Mouse (Mus musculus): Measurements from ENCODE around the gene Limk2. TPM values are rescaled to one million over a fixed set of nuclear protein-coding genes. Genes with fewer than 3 reads are reported as not detected.

Limk2 gene
- total RNA-seq, 1 experiment from 2014 or later: 18.0 TPM

- no peak for ATAC-seq (replicated peaks in 1 of 2; ENCODE audit: insufficient read depth in 1 of 2, low FRiP score in 2 of 2, low TSS enrichment in 1 of 2, low read depth in 1 of 2, poor library complexity in 2 of 2, severe bottlenecking in 2 of 2)
These were observed 18.8 kb upstream of the Limk2 start for GRCm38 (mm10) chr11:3427697-3428230.

- no peak for ATAC-seq (replicated peaks in 1 of 2; ENCODE audit: insufficient read depth in 1 of 2, low FRiP score in 2 of 2, low TSS enrichment in 1 of 2, low read depth in 1 of 2, poor library complexity in 2 of 2, severe bottlenecking in 2 of 2)
These were observed 13.3 kb upstream of the Limk2 start for GRCm38 (mm10) chr11:3422242-3422641.

GRCm38 (mm10) chr11:3418741-3419140 is 9.8 kb upstream of the Limk2 start:
- no peak for ATAC-seq (replicated peaks in 1 of 2; ENCODE audit: insufficient read depth in 1 of 2, low FRiP score in 2 of 2, low TSS enrichment in 1 of 2, low read depth in 1 of 2, poor library complexity in 2 of 2, severe bottlenecking in 2 of 2)

- no peak for ATAC-seq (replicated peaks in 1 of 2; ENCODE audit: insufficient read depth in 1 of 2, low FRiP score in 2 of 2, low TSS enrichment in 1 of 2, low read depth in 1 of 2, poor library complexity in 2 of 2, severe bottlenecking in 2 of 2)
These were observed 8.8 kb upstream of the Limk2 start for GRCm38 (mm10) chr11:3417795-3418194.

GRCm38 (mm10) chr11:3416399-3416798 is 7.4 kb upstream of the Limk2 start:
- no peak for ATAC-seq (replicated peaks in 1 of 2; ENCODE audit: insufficient read depth in 1 of 2, low FRiP score in 2 of 2, low TSS enrichment in 1 of 2, low read depth in 1 of 2, poor library complexity in 2 of 2, severe bottlenecking in 2 of 2)

- no peak for ATAC-seq (replicated peaks in 1 of 2; ENCODE audit: insufficient read depth in 1 of 2, low FRiP score in 2 of 2, low TSS enrichment in 1 of 2, low read depth in 1 of 2, poor library complexity in 2 of 2, severe bottlenecking in 2 of 2)
These were observed 3.1 kb upstream of the Limk2 start for GRCm38 (mm10) chr11:3412111-3412510.

- 0 out of 4 replicates have a peak, but pooled peaks of 1 of the 2 experiments have one; percentile 6 for ATAC-seq (replicated peaks in 1 of 2; ENCODE audit: insufficient read depth in 1 of 2, low FRiP score in 2 of 2, low TSS enrichment in 1 of 2, low read depth in 1 of 2, poor library complexity in 2 of 2, severe bottlenecking in 2 of 2)
These were observed 625 bp downstream of the Limk2 start for GRCm38 (mm10) chr11:3408131-3408996.

GRCm38 (mm10) chr11:3404287-3405047 is 4.5 kb downstream of the Limk2 start:
- ATAC-seq (replicated peaks in 1 of 2; ENCODE audit: insufficient read depth in 1 of 2, low FRiP score in 2 of 2, low TSS enrichment in 1 of 2, low read depth in 1 of 2, poor library complexity in 2 of 2, severe bottlenecking in 2 of 2): no peak

- 0 out of 4 replicates have a peak, but pooled peaks of 1 of the 2 experiments have one; percentile 14 for ATAC-seq (replicated peaks in 1 of 2; ENCODE audit: insufficient read depth in 1 of 2, low FRiP score in 2 of 2, low TSS enrichment in 1 of 2, low read depth in 1 of 2, poor library complexity in 2 of 2, severe bottlenecking in 2 of 2)
These were observed 6.0 kb downstream of the Limk2 start for GRCm38 (mm10) chr11:3403024-3403423.

- ATAC-seq (replicated peaks in 1 of 2; ENCODE audit: insufficient read depth in 1 of 2, low FRiP score in 2 of 2, low TSS enrichment in 1 of 2, low read depth in 1 of 2, poor library complexity in 2 of 2, severe bottlenecking in 2 of 2): no peak
These were observed 10.7 kb downstream of the Limk2 start for GRCm38 (mm10) chr11:3398318-3398717.

GRCm38 (mm10) chr11:3396562-3396961 is 12.4 kb downstream of the Limk2 start:
- no peak for ATAC-seq (replicated peaks in 1 of 2; ENCODE audit: insufficient read depth in 1 of 2, low FRiP score in 2 of 2, low TSS enrichment in 1 of 2, low read depth in 1 of 2, poor library complexity in 2 of 2, severe bottlenecking in 2 of 2)

- no peak for ATAC-seq (replicated peaks in 1 of 2; ENCODE audit: insufficient read depth in 1 of 2, low FRiP score in 2 of 2, low TSS enrichment in 1 of 2, low read depth in 1 of 2, poor library complexity in 2 of 2, severe bottlenecking in 2 of 2)
These were observed 12.9 kb downstream of the Limk2 start for GRCm38 (mm10) chr11:3396091-3396490.

- no peak for ATAC-seq (replicated peaks in 1 of 2; ENCODE audit: insufficient read depth in 1 of 2, low FRiP score in 2 of 2, low TSS enrichment in 1 of 2, low read depth in 1 of 2, poor library complexity in 2 of 2, severe bottlenecking in 2 of 2)
These were observed 14.5 kb downstream of the Limk2 start for GRCm38 (mm10) chr11:3394520-3394919.

- no peak for ATAC-seq (replicated peaks in 1 of 2; ENCODE audit: insufficient read depth in 1 of 2, low FRiP score in 2 of 2, low TSS enrichment in 1 of 2, low read depth in 1 of 2, poor library complexity in 2 of 2, severe bottlenecking in 2 of 2)
These were observed 16.5 kb downstream of the Limk2 start for GRCm38 (mm10) chr11:3392526-3392925.

- no peak for ATAC-seq (replicated peaks in 1 of 2; ENCODE audit: insufficient read depth in 1 of 2, low FRiP score in 2 of 2, low TSS enrichment in 1 of 2, low read depth in 1 of 2, poor library complexity in 2 of 2, severe bottlenecking in 2 of 2)
These were observed 18.2 kb downstream of the Limk2 start for GRCm38 (mm10) chr11:3390789-3391188.

GRCm38 (mm10) chr11:3389996-3390395 is 19.0 kb downstream of the Limk2 start:
- ATAC-seq (replicated peaks in 1 of 2; ENCODE audit: insufficient read depth in 1 of 2, low FRiP score in 2 of 2, low TSS enrichment in 1 of 2, low read depth in 1 of 2, poor library complexity in 2 of 2, severe bottlenecking in 2 of 2): no peak

GRCm38 (mm10) chr11:3387482-3388196 is 21.4 kb downstream of the Limk2 start:
- ATAC-seq (replicated peaks in 1 of 2; ENCODE audit: insufficient read depth in 1 of 2, low FRiP score in 2 of 2, low TSS enrichment in 1 of 2, low read depth in 1 of 2, poor library complexity in 2 of 2, severe bottlenecking in 2 of 2): no peak

All from hematopoietic stem cell, adult 5-6 weeks (primary cell).